Mouse (Mus musculus): ENCODE results near the gene Ghdc. TPM values are rescaled to one million over a fixed set of nuclear protein-coding genes. Genes with fewer than 3 reads are reported as not detected.
"Not testable (repeated sequence)": the region's sequence is repeated elsewhere in the genome, so short reads cannot be mapped to it uniquely, and the experiment has no call there.

Gene Ghdc
- total and polyA plus RNA-seq, 2 experiments from 2014 or later: 4.4 to 7.3 TPM

GRCm38 (mm10) chr11:100799426-100799825, 28.7 kb upstream of the Ghdc start:
- WGBS: 77% methylated on average over 5 of the region's 5 CpGs
- TF ChIP-seq CTCF (IDR thresholded peaks at IDR 0.05; ENCODE audit: low read depth): no peak
- peaks cover 11% of the 10 kb centered on the region for H3K36me3 ChIP-seq (ENCODE audit: insufficient read depth)
- H3K4me3 ChIP-seq (ENCODE audit: low read depth, low read length): no peak overlapping the region
- no peaks in the 10 kb centered on the region for H3K27me3 ChIP-seq (ENCODE audit: insufficient read depth, low read length)
- no peak for DNase-seq
- no peaks in the 10 kb centered on the region for H3K4me1 ChIP-seq (ENCODE audit: insufficient read depth)
- H3K4me2 ChIP-seq (ENCODE audit: low read depth): no peak overlapping the region
- H3K9ac ChIP-seq: no peak overlapping the region
- no peaks in the 10 kb centered on the region for H3K9me3 ChIP-seq (ENCODE audit: low read length)
- H3K27ac ChIP-seq (ENCODE audit: low read depth, low read length): no peak overlapping the region
- ATAC-seq: no peak

- no peak overlapping the region for H3K4me3 ChIP-seq (ENCODE audit: low read depth, low read length)
- H3K9ac ChIP-seq: no peak overlapping the region
- H3K27ac ChIP-seq (ENCODE audit: low read depth, low read length): no peak overlapping the region
- H3K4me2 ChIP-seq (ENCODE audit: low read depth): no peak overlapping the region
- WGBS: 66% methylated on average over 8 of the region's 8 CpGs
- DNase-seq (no peak), ATAC-seq (no peak)
- no peaks in the 10 kb centered on the region for H3K4me1 ChIP-seq (ENCODE audit: insufficient read depth)
- H3K9me3 ChIP-seq (ENCODE audit: low read length): no peaks in the 10 kb centered on the region
- no peak for TF ChIP-seq CTCF (IDR thresholded peaks at IDR 0.05; ENCODE audit: low read depth)
- no peaks in the 10 kb centered on the region for H3K27me3 ChIP-seq (ENCODE audit: insufficient read depth, low read length)
- peaks cover 3% of the 10 kb centered on the region; the same call in 1 of the 2 replicates for H3K36me3 ChIP-seq (ENCODE audit: insufficient read depth)
These were observed 25.8 kb upstream of the Ghdc start for GRCm38 (mm10) chr11:100796585-100796984.

DNA sequence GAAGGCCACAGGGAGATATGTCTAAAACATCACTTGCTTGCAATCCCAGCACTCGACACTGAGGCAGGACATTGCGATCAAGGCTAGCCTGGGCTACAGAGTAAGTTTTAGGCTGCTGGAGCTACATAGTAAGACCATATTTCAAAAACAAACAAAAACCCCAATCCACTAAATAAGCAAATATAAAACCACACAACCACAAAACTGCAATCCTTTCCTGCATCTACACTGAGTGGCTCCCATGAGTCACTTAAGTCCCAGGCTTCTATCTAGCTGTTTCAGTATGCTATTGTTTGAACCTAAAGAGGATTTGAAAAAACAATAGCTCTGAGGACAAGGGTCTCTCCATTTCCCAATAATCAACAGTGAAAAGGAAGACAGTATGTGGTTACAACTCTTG, 24.6 kb upstream of the Ghdc start:
- H3K27me3 ChIP-seq (ENCODE audit: insufficient read depth, low read length): no peaks in the 10 kb centered on the region
- WGBS: 95% methylated on average over 2 of the region's 2 CpGs
- ATAC-seq: no peak

DNA sequence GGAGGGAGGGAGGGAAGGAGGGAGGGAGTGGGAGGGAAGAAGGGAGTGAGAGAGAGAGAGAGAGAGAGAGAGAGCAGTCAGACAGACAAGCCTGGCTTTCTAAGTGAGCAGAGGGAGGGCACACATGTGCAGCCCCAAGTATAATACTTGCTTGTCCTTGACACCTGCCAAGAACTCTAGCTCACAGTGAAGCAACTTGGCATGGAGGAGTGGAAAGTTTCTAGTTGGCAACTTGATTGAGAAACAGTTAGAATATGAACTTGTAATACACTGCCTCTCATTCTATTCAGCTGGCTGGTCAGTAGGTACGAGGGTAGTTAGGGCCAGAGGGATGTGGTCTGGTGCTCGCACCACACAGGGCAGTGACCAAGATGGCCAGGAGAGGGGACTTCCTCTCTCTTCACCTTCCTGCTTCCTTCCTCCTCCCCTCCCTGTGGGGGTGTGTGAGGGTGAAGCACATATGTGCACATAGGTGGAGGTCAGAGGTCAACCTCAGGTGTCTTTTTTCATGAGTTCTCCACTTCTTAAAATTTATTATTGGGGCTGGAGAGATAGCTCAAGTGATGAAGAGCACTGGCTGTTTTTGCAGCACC, 20.8 kb upstream of the Ghdc start:
- TF ChIP-seq CTCF (IDR thresholded peaks at IDR 0.05; ENCODE audit: low read depth): no peak
- Histone ChIP-seq H3K27me3 (ENCODE audit: insufficient read depth, low read length) (no peaks in the 10 kb centered on the region), H3K27ac (ENCODE audit: low read depth, low read length) (no peak overlapping the region), H3K4me1 (ENCODE audit: insufficient read depth) (no peaks in the 10 kb centered on the region), H3K9me3 (ENCODE audit: low read length) (no peaks in the 10 kb centered on the region), H3K4me3 (ENCODE audit: low read depth, low read length) (no peak overlapping the region), H3K9ac (no peak overlapping the region), H3K4me2 (ENCODE audit: low read depth) (no peak overlapping the region), H3K36me3 (ENCODE audit: insufficient read depth) (peaks cover 15% of the 10 kb centered on the region; the same call in 1 of the 2 replicates)
- WGBS: 74% methylated on average over 2 of the region's 2 CpGs
- no peak for ATAC-seq
- no peak for DNase-seq

More for the DNA sequence above, 24.6 kb upstream of the Ghdc start:
- Histone ChIP-seq H3K4me1 (ENCODE audit: insufficient read depth) (no peaks in the 10 kb centered on the region), H3K36me3 (ENCODE audit: insufficient read depth) (peaks cover 2% of the 10 kb centered on the region; the same call in 1 of the 2 replicates), H3K4me3 (ENCODE audit: low read depth, low read length) (no peak overlapping the region), H3K9ac (no peak overlapping the region), H3K4me2 (ENCODE audit: low read depth) (no peak overlapping the region), H3K9me3 (ENCODE audit: low read length) (no peaks in the 10 kb centered on the region), H3K27ac (ENCODE audit: low read depth, low read length) (no peak overlapping the region)
- DNase-seq: no peak
- no peak for TF ChIP-seq CTCF (IDR thresholded peaks at IDR 0.05; ENCODE audit: low read depth)

- H3K4me2 ChIP-seq (ENCODE audit: low read depth); H3K9me3 ChIP-seq (ENCODE audit: low read length); H3K4me3 ChIP-seq (ENCODE audit: low read depth, low read length); H3K27me3 ChIP-seq (ENCODE audit: insufficient read depth, low read length); H3K9ac ChIP-seq; ATAC-seq; H3K27ac ChIP-seq (ENCODE audit: low read depth, low read length); H3K4me1 ChIP-seq (ENCODE audit: insufficient read depth): not testable (repeated sequence)
- WGBS: 77% methylated on average over 9 of the region's 9 CpGs
- peak; percentile 24 for DNase-seq
- H3K36me3 ChIP-seq (ENCODE audit: insufficient read depth): peaks cover 15% of the 10 kb centered on the region; the same call in 1 of the 2 replicates
These were observed 19.9 kb upstream of the Ghdc start for GRCm38 (mm10) chr11:100790644-100791043.

GRCm38 (mm10) chr11:100789702-100790101, 18.9 kb upstream of the Ghdc start:
- Histone ChIP-seq H3K4me2 (ENCODE audit: low read depth) (no peak overlapping the region), H3K27me3 (ENCODE audit: insufficient read depth, low read length) (no peaks in the 10 kb centered on the region), H3K9me3 (ENCODE audit: low read length) (no peaks in the 10 kb centered on the region), H3K27ac (ENCODE audit: low read depth, low read length) (no peak overlapping the region), H3K4me3 (ENCODE audit: low read depth, low read length) (no peak overlapping the region), H3K9ac (no peak overlapping the region), H3K4me1 (ENCODE audit: insufficient read depth) (no peaks in the 10 kb centered on the region), H3K36me3 (ENCODE audit: insufficient read depth) (peaks cover 15% of the 10 kb centered on the region; the same call in 1 of the 2 replicates)
- ATAC-seq: no peak
- 86% methylated on average over 3 of the region's 3 CpGs for WGBS
- no peak for DNase-seq
- no peak for TF ChIP-seq CTCF (IDR thresholded peaks at IDR 0.05; ENCODE audit: low read depth)

DNA sequence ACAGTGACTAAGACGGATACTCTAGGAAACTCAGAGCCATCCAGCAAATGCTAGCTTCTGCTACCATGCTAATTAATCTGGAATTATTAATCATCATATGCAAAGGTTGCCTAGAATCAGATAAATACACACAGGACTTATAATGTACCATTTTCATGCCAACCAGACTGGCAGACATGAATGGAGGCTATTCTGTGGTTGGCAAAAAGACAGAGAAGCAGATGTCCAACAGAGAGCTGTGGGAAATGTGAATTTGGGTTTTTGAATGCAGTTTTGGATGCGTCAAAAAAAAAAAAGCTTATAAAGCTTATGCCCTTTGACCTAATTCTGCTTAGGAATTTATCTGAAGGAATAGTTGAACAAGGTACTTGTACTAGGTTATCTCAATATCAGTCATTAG, 15.0 kb upstream of the Ghdc start:
- Histone ChIP-seq H3K27me3 (ENCODE audit: insufficient read depth, low read length) (no peaks in the 10 kb centered on the region), H3K9me3 (ENCODE audit: low read length) (no peaks in the 10 kb centered on the region), H3K36me3 (ENCODE audit: insufficient read depth) (peaks cover 28% of the 10 kb centered on the region), H3K27ac (ENCODE audit: low read depth, low read length) (no peak overlapping the region), H3K9ac (no peak overlapping the region), H3K4me3 (ENCODE audit: low read depth, low read length) (no peak overlapping the region), H3K4me2 (ENCODE audit: low read depth) (no peak overlapping the region), H3K4me1 (ENCODE audit: insufficient read depth) (no peaks in the 10 kb centered on the region)
- DNase-seq: peak; percentile 20
- no peak for TF ChIP-seq CTCF (IDR thresholded peaks at IDR 0.05; ENCODE audit: low read depth)
- ATAC-seq: no peak
- WGBS: 66% methylated on average over 2 of the region's 2 CpGs
